Mouse (Mus musculus) ES-Bruce4 (cell line): ENCODE measurements at regions not wholly inside any gene's neighbourhood (a gene's known extent, or its start where the extent isn't known, plus 50 kb on each side); places are given as distances from the start of the nearest gene placed in this dataset.

Experiments
- H3K27ac ChIP-seq: 2 replicates; pipeline ENCODE4 v1.5.1; 2012; ENCODE audit warnings: low read length, inconsistent platforms; ENCODE audit not compliant: insufficient read depth
- H3K27me3 ChIP-seq: 2 replicates; pipeline ENCODE4 v1.6.1; 2012; ENCODE audit warnings: mild to moderate bottlenecking, low read length, inconsistent platforms; ENCODE audit not compliant: control insufficient read depth, poor library complexity, insufficient read depth, severe bottlenecking
- H3K36me3 ChIP-seq: 2 replicates; pipeline ENCODE4 v1.6.1; 2012; ENCODE audit warnings: inconsistent platforms, mild to moderate bottlenecking, low read length, moderate library complexity; ENCODE audit not compliant: control insufficient read depth, poor library complexity, insufficient read depth, severe bottlenecking
- H3K4me1 ChIP-seq: one replicate; pipeline ENCODE4 v1.8.1; 2011; ENCODE audit warnings: low read length; ENCODE audit not compliant: control insufficient read depth, insufficient read depth
- H3K4me3 ChIP-seq: 2 replicates; pipeline ENCODE4 v1.5.1; 2011; ENCODE audit warnings: low read depth, mild to moderate bottlenecking, low read length
- H3K9ac ChIP-seq: 2 replicates; pipeline ENCODE4 v1.6.1; 2012; ENCODE audit warnings: low read depth, mild to moderate bottlenecking, inconsistent platforms; ENCODE audit not compliant: poor library complexity, severe bottlenecking
- H3K9me3 ChIP-seq: replicated peaks from 2 replicates; pipeline ENCODE4 v1.6.1; 2012; ENCODE audit warnings: mild to moderate bottlenecking, low read length, inconsistent platforms; ENCODE audit not compliant: control insufficient read depth, poor library complexity, insufficient read depth, severe bottlenecking
- CTCF ChIP-seq: IDR thresholded peaks from one replicate; pipeline ENCODE4 v1.8.1; 2011; ENCODE audit warnings: low read depth, low read length
- EP300 ChIP-seq: IDR thresholded peaks from 2 replicates; pipeline ENCODE4 v1.6.1; 2011; ENCODE audit warnings: low read depth, low read length; ENCODE audit not compliant: insufficient read depth
- POLR2A ChIP-seq: IDR thresholded peaks from one replicate; pipeline ENCODE4 v1.8.1; 2011; ENCODE audit warnings: low read length; ENCODE audit not compliant: insufficient read depth

DNA sequence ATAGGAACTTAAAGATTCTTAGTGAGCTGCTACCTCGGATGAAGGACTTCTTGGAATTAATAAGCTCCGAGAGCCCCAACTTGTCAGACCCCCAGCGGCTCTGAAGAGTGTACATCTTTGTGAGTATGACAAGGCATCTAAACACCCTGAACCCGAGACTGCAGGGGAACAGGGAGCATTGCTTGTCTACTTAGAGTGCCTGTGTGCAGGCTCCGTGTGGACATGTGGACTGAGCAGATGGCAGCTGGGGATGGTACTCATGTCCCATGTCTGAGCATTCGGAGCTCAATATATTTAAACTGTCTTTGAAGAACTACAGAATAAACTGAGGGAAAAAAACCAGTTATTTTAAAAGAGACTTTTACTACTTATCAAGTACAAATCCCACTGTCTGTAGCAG, 189.1 kb downstream of the Rpl36a-ps1 start:
- TF ChIP-seq EP300 (no peak), POLR2A (no peak), CTCF (no peak)
- no peak overlapping the region for H3K27ac ChIP-seq
- no peaks in the 10 kb centered on the region for H3K27me3 ChIP-seq
- no peak overlapping the region for H3K4me3 ChIP-seq
- H3K4me1 ChIP-seq: no peaks in the 10 kb centered on the region
- H3K9me3 ChIP-seq: no peaks in the 10 kb centered on the region
- no peak overlapping the region for H3K9ac ChIP-seq
- no peaks in the 10 kb centered on the region for H3K36me3 ChIP-seq

GRCm38 (mm10) chr14:98801293-98801692, 192.8 kb downstream of the Rpl36a-ps1 start:
- Histone ChIP-seq H3K36me3 (no peaks in the 10 kb centered on the region), H3K4me1 (no peaks in the 10 kb centered on the region), H3K9me3 (no peaks in the 10 kb centered on the region), H3K27me3 (no peaks in the 10 kb centered on the region), H3K4me3 (no peak overlapping the region), H3K27ac (no peak overlapping the region), H3K9ac (no peak overlapping the region)
- TF ChIP-seq EP300 (no peak), POLR2A (no peak)

DNA sequence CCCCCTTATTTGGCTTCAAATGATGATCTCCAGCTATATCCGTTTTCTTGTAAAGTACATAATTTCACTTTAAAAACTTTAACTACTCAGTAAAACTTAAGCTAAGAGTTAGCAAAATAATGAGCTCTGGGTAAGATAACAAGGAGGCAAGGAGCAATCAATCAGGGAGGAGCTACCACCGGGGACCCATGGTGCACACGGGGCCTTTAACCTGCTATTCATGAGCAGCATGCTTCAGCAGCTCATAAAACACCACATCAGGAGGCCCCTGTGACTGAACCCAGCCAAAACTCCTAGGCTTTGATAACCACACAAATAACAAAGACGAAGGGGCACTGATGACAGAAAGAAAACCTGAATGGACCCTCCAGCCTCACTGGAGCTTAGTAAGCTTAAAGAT, 202.1 kb downstream of the Rpl36a-ps1 start:
- Histone ChIP-seq H3K27ac (no peak overlapping the region), H3K36me3 (no peaks in the 10 kb centered on the region)

DNA sequence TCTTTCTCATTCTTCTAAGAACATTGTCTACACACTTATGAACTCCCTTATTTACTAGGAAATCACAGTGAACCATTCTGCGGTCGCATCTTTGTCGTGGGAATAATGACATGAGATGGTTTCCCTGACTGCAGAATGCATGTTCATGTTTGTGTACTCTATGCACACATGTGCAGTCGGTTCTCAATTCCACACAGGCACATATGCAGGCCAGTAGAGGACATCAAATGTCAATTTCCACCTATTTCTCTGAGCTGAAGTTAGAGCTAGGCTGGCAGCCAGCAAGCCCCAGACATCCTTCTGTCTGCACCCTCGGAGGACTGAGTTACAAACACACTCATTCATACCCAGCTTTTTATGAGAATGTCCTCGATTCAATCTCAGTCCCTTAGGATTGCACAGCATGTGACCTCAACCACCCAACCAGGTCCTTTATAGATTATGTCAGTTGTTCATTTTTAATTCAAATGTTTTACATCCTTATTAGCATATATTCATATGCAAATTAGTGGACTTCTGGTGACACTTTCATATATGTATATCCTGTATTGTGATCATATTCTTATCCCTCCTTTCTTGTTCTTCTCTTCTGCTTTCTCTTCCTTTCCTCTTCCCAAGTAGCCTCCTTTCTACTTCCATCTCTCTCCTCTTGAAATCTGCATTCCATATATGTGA, 202.7 kb downstream of the Rpl36a-ps1 start:
- Histone ChIP-seq H3K27me3 (no peaks in the 10 kb centered on the region), H3K9me3 (no peaks in the 10 kb centered on the region), H3K36me3 (no peaks in the 10 kb centered on the region), H3K9ac (no peak overlapping the region), H3K27ac (no peak overlapping the region), H3K4me3 (no peak overlapping the region), H3K4me1 (no peaks in the 10 kb centered on the region)
- TF ChIP-seq CTCF (no peak), EP300 (no peak), POLR2A (no peak)

More for the DNA sequence above, 202.1 kb downstream of the Rpl36a-ps1 start:
- Histone ChIP-seq H3K9me3 (no peaks in the 10 kb centered on the region), H3K9ac (no peak overlapping the region), H3K4me3 (no peak overlapping the region), H3K4me1 (no peaks in the 10 kb centered on the region), H3K27me3 (no peaks in the 10 kb centered on the region)
- TF ChIP-seq POLR2A (no peak), EP300 (no peak), CTCF (no peak)

- H3K4me3 ChIP-seq: no peak overlapping the region
- TF ChIP-seq POLR2A: no peak
- no peak for TF ChIP-seq CTCF
- no peak for TF ChIP-seq EP300
- no peaks in the 10 kb centered on the region for H3K36me3 ChIP-seq
- H3K9ac ChIP-seq: no peak overlapping the region
- no peak overlapping the region for H3K27ac ChIP-seq
- H3K4me1 ChIP-seq: no peaks in the 10 kb centered on the region
- no peaks in the 10 kb centered on the region for H3K27me3 ChIP-seq
- H3K9me3 ChIP-seq: no peaks in the 10 kb centered on the region
These were observed 204.3 kb downstream of the Rpl36a-ps1 start for GRCm38 (mm10) chr14:98789794-98790193.

GRCm38 (mm10) chr14:98781711-98782110, 212.4 kb downstream of the Rpl36a-ps1 start:
- Histone ChIP-seq H3K4me3 (no peak overlapping the region), H3K9ac (no peak overlapping the region), H3K27ac (no peak overlapping the region), H3K36me3 (no peaks in the 10 kb centered on the region), H3K27me3 (no peaks in the 10 kb centered on the region), H3K9me3 (0 out of 2 replicates have a peak, but pooled peaks cover 4% of the 10 kb centered on the region), H3K4me1 (no peaks in the 10 kb centered on the region)
- TF ChIP-seq CTCF (no peak), POLR2A (no peak), EP300 (no peak)
